Mouse (Mus musculus) limb, embryonic 15.5 days (tissue): ENCODE measurements around the gene Ap5m1. TPM values are rescaled to one million over a fixed set of nuclear protein-coding genes. Genes with fewer than 3 reads are reported as not detected.

Experiments used
- ATAC-seq: fragments of 200-750 bp; cut with Nextera tagmentation; 2 replicates; pipeline ENCODE4 v1.8.0; 2017; ENCODE audit warnings: low read depth, moderate TSS enrichment; ENCODE audit not compliant: insufficient number of reproducible peaks, low FRiP score, low TSS enrichment
- H3K27ac ChIP-seq: fragments of 300-500 bp; sonication (generic); 2 replicates; pipeline ENCODE4 v1.5.1; 2015; ENCODE audit warnings: moderate library complexity, mild to moderate bottlenecking, inconsistent platforms
- H3K27me3 ChIP-seq: fragments of 300-500 bp; sonication (generic); 2 replicates; pipeline ENCODE4 v1.6.1; 2015; ENCODE audit warnings: inconsistent platforms
- H3K36me3 ChIP-seq: fragments of 300-500 bp; sonication (generic); 2 replicates; pipeline ENCODE4 v1.6.1; 2015; ENCODE audit warnings: inconsistent platforms
- H3K4me1 ChIP-seq: fragments of 300-500 bp; sonication (generic); 2 replicates; pipeline ENCODE4 v1.6.1; 2015; ENCODE audit warnings: inconsistent platforms
- H3K4me2 ChIP-seq: fragments of 300-500 bp; sonication (generic); 2 replicates; pipeline ENCODE4 v1.6.1; 2015; ENCODE audit warnings: mild to moderate bottlenecking, inconsistent platforms
- H3K4me3 ChIP-seq: fragments of 300-500 bp; sonication (generic); 2 replicates; pipeline ENCODE4 v1.5.1; 2015; ENCODE audit warnings: mild to moderate bottlenecking, inconsistent platforms
- H3K9ac ChIP-seq: fragments of 300-500 bp; sonication (generic); 2 replicates; pipeline ENCODE4 v1.6.1; 2015; ENCODE audit warnings: inconsistent platforms
- H3K9me3 ChIP-seq: fragments of 300-500 bp; sonication (generic); 2 replicates; pipeline ENCODE4 v1.6.1; 2016; ENCODE audit warnings: inconsistent platforms
- WGBS: fragments of 180-500 bp; shearing (Covaris S2); methylation state at CpG from one replicate; pipeline ENCODE4 v1.1.7; 2015; 5-methylcytosine and 5-hydroxymethylcytosine counted together
- polyA plus RNA-seq: library from polyadenylated mRNA; unstranded; fragments of >200 nt; fragmentation: Nextera tagmentation; extraction: Ambion mirVana; gene quantifications from 2 replicates; pipeline ENCODE4 v1.2.1, GENCODE M21; 2015

The Ap5m1 gene
- polyA plus RNA-seq, 1 experiment from 2014 or later: 20.4 TPM

DNA sequence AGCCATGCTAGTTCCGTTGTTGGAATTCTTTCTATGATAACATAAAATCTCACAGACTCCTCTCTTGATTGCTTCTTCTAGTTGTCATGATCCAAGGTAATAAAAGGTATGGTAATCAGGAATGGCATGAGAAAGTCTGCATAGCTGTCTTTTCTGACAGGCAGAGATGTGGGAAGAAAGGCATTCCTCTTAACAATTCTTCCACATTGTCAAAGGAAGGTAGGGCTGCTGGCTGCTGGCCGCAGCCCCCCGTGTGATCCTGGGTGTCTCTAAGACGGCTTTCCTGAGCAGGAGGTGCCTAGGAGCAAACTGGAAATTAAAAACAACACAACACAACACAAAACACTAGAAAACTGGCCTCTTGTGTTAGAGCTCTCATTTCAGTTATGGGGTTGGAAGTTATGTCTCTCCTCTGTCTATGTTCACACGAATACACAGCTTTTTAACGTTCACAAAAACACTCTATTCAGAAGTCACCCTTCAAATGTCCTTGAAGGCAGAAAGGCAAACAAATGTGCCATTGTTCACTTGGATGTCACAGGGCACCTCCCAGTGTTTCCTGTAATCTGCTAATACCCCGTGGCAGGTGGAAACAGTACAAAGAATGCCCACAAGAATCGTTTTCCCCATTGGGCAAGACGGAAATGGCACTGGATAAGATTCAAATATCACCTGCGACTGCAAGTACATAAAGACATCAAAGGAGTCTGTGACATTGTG, 62.8 kb downstream of the Ap5m1 start:
- Histone ChIP-seq H3K4me3 (no peak overlapping the region), H3K27me3 (no peaks in the 10 kb centered on the region), H3K9me3 (no peaks in the 10 kb centered on the region), H3K4me2 (no peak overlapping the region), H3K27ac (no peak overlapping the region), H3K36me3 (no peaks in the 10 kb centered on the region), H3K9ac (no peak overlapping the region), H3K4me1 (no peaks in the 10 kb centered on the region)
- 65% methylated on average over 10 of the region's 10 CpGs for WGBS
- ATAC-seq: no peak

DNA sequence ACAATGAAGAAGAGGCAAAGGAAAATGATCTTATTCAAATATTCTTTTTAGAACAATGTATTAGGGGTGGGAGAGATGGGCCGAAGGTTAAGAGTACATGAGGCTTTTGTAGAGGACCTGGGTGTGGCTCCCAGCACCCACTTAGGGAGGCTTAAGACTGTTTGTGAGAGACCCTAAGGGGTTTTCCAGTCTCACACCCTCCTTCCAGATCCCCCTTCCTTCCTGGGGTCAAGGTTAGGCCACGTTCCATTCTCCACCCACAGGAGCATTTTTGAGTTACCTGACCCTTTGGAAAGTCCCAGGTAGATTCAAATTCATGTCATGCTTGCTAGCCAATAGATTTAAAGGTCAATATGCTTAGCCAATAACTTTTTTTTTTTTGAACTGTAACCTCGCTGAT, 66.5 kb downstream of the Ap5m1 start:
- no peak overlapping the region for H3K9ac ChIP-seq
- no peak for ATAC-seq
- H3K9me3 ChIP-seq: no peaks in the 10 kb centered on the region
- H3K36me3 ChIP-seq: no peaks in the 10 kb centered on the region
- H3K4me3 ChIP-seq: no peak overlapping the region
- 85% methylated on average over 3 of the region's 3 CpGs for WGBS
- no peak overlapping the region for H3K27ac ChIP-seq
- H3K27me3 ChIP-seq: no peaks in the 10 kb centered on the region
- H3K4me2 ChIP-seq: no peak overlapping the region
- no peaks in the 10 kb centered on the region for H3K4me1 ChIP-seq

DNA sequence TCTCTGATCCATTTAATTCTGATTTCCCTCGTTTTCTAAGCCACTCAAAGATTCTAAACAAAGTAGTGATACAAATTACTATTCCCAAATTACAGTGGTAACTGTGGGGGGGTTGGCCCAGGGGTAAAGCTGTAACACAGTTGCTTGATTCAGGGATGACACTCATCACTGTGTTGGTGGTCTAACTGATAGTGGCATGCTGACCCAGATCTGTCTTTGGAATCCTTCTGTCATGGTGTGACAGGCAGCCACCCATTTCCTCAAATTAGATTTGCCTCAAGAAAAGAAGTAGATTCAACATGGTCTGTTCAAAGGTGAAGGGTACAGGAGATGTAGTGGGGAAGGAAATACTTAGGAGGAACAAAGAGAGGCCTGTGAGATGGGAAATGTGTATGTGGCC, 72.3 kb downstream of the Ap5m1 start:
- H3K4me3 ChIP-seq: no peak overlapping the region
- H3K9me3 ChIP-seq: no peaks in the 10 kb centered on the region
- no peak overlapping the region for H3K4me2 ChIP-seq
- H3K27me3 ChIP-seq: no peaks in the 10 kb centered on the region
- H3K27ac ChIP-seq: no peak overlapping the region
- H3K4me1 ChIP-seq: no peaks in the 10 kb centered on the region
- WGBS: 49% methylated on average over 1 of the region's 1 CpGs
- H3K9ac ChIP-seq: no peak overlapping the region
- H3K36me3 ChIP-seq: no peaks in the 10 kb centered on the region
- no peak for ATAC-seq

DNA sequence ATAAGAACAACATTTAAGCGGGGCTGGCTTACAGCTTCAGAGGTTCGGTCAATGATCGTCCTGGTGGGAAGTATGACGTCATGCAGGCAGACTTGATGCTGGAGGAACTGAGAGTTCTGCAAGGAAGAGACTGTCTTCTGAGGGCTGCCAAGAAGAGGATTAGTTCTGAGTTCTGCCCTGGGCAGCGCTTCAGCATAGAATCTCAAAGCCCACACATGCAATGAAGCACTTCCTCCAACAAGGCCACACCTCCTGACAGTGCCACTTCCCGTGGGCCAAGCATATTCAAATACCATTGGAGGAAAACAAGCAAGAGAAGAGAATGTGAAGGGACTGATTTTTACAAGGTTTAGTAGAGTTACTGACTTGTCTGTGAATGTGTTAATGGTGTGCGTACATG, 74.9 kb downstream of the Ap5m1 start:
- WGBS: 91% methylated on average over 7 of the region's 7 CpGs
- H3K4me3 ChIP-seq: no peak overlapping the region
- no peak overlapping the region for H3K27ac ChIP-seq
- H3K9ac ChIP-seq: no peak overlapping the region
- no peaks in the 10 kb centered on the region for H3K27me3 ChIP-seq
- H3K9me3 ChIP-seq: no peaks in the 10 kb centered on the region
- H3K4me2 ChIP-seq: no peak overlapping the region
- H3K36me3 ChIP-seq: no peaks in the 10 kb centered on the region
- ATAC-seq: no peak
- no peaks in the 10 kb centered on the region for H3K4me1 ChIP-seq

Other genes with a start within 250 kb of the Ap5m1 start
- 43.1 and 44.4 TPM in 2 replicates for gene Exoc5, start 556 bp downstream of the Ap5m1 start, polyA plus RNA-seq
- gene Naa30, start 106.1 kb downstream of the Ap5m1 start, polyA plus RNA-seq: 8.2 and 10.6 TPM in 2 replicates
- gene ccdc198, start 179.4 kb downstream of the Ap5m1 start, polyA plus RNA-seq: not detected in 2 replicates